ENCODE assay signal across 14 mouse cellular contexts in the genomic region with DNA sequence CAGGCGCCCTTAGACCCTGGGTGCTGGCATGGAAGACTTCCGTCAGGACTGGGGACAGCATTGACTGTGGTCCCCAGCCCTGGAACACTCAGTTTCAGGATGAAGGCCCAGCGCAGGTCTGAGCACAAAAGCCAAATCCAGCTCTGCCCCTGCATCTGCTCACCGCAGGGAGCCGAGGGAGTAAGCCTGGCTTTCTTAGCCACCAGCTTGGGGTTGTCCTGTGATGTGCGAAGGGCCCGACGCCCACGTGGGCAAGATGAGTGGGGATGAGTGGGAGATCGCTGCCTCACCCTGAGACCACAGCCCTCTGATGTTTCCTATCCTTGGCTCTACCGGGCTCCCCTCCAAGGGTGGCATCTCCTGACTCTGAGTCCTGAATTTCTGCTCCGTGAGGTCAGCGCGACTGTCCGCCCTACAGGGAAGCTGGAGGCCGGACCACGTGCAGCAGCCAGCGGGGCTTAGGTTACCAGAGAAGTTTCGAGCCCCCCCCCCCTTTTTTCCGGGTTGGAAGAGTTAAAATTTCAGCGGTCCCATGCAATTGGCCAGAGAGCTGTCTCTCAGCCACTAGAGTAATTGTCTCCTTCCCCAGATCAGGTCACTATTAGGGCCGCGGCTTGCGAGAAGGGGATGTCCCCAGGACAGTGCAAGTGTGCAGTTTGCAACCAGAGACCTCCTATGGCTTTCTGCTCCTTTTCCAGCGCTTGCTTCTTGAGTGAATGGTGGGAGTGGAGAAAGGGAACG. TPM values are rescaled to one million over a fixed set of nuclear protein-coding genes. Genes with fewer than 3 reads are reported as not detected.
A peak's percentile ranks its signal among the peaks of the same experiment; 100 is the strongest.
DNase-seq lines count a peak whose midpoint lies in the region; ATAC-seq and TF ChIP-seq lines count a peak whose summit lies in the region.
"Had no signal": no experiment of that assay in that cellular context is flagged by ENCODE, and none has a peak within 500 bp of the region (broad histone marks: within the 10 kb centered on the region; RNA-seq: fewer than 3 reads in every experiment).

No protein-coding gene starts in this region.

- no peak for TF ChIP-seq CTCF in kidney, postnatal 0 days (IDR thresholded peaks at IDR 0.05; ENCODE audit: low read depth)
- TF ChIP-seq CTCF in midbrain, postnatal 0 days (IDR thresholded peaks at IDR 0.05), result no peak

- no peaks in the 10 kb centered on the region for H3K36me3 ChIP-seq in kidney, postnatal 0 days (ENCODE audit: insufficient read depth, low read length)
- no peaks in the 10 kb centered on the region for H3K36me3 ChIP-seq in hindbrain, embryonic 14.5 days (replicated peaks; ENCODE audit: control insufficient read depth, insufficient read depth)
- no peaks in the 10 kb centered on the region for H3K36me3 ChIP-seq in midbrain, postnatal 0 days (ENCODE audit: insufficient read depth, low read length)
- H3K36me3 ChIP-seq: lung, embryonic 15.5 days had no signal

- no peaks in the 10 kb centered on the region for H3K4me1 ChIP-seq in kidney, postnatal 0 days (replicated peaks; ENCODE audit: insufficient read depth, low read length)
- H3K4me1 ChIP-seq in hindbrain, embryonic 14.5 days (replicated peaks; ENCODE audit: control insufficient read depth, insufficient read depth, low read length), result 0 out of 2 replicates have a peak, but pooled peaks cover 4% of the 10 kb centered on the region
- peaks cover 6% of the 10 kb centered on the region; the same call in 1 of the 2 replicates for H3K4me1 ChIP-seq in midbrain, postnatal 0 days (ENCODE audit: insufficient read depth, low read length)

- ATAC-seq in kidney, postnatal 0 days (replicated peaks; ENCODE audit: low FRiP score, low read depth), result 0 out of 2 replicates have a peak, but pooled peaks have one; percentile 17
- peak; percentile 21; the same call in 1 of the 2 replicates for ATAC-seq in hindbrain, embryonic 14.5 days (ENCODE audit: low FRiP score)
- ATAC-seq in midbrain, postnatal 0 days (ENCODE audit: low FRiP score), result peak; percentile 53

- no peak for DNase-seq in kidney, postnatal 0 days (ENCODE audit: low spot score)
- no peak for DNase-seq in kidney, adult 11 months
- peak; percentile 53 for DNase-seq in embryo, embryonic 11 days
- DNase-seq in hindbrain, embryonic 14.5 days (ENCODE audit: low spot score), result no peak
- no peak for DNase-seq in midbrain, postnatal 0 days (ENCODE audit: low spot score)
- DNase-seq in testis, postnatal 10 days (ENCODE audit: low spot score), result no peak
- DNase-seq in layer of hippocampus, postnatal 14 days (ENCODE audit: low spot score in 2 of 2), result no peak
- no peak for DNase-seq in T-cell, adult 2 months (ENCODE audit: low spot score)
- DNase-seq: adrenal gland, postnatal 36 days had no signal

- no peak overlapping the region for H3K27ac ChIP-seq in kidney, postnatal 0 days
- no peak overlapping the region for H3K27ac ChIP-seq in hindbrain, embryonic 14.5 days
- H3K27ac ChIP-seq in midbrain, postnatal 0 days (ENCODE audit: low read depth, low read length), result no peak overlapping the region
- H3K27ac ChIP-seq: lung, embryonic 15.5 days had no signal

- 3% methylated on average over 26 of the region's 26 CpGs for WGBS in kidney, postnatal 0 days
- WGBS in hindbrain, embryonic 14.5 days, result 3% methylated on average over 26 of the region's 26 CpGs
- 8% methylated on average over 26 of the region's 26 CpGs for WGBS in midbrain, postnatal 0 days

- 0 out of 2 replicates have a peak overlapping the region, but pooled peaks have one; percentile 9 for H3K4me3 ChIP-seq in kidney, postnatal 0 days (replicated peaks; ENCODE audit: low read depth, low read length)
- H3K4me3 ChIP-seq in hindbrain, embryonic 14.5 days (replicated peaks; ENCODE audit: low read length), result no peak overlapping the region
- no peak overlapping the region for H3K4me3 ChIP-seq in midbrain, postnatal 0 days (ENCODE audit: low read depth, low read length)
- H3K4me3 ChIP-seq: lung, embryonic 15.5 days; myocyte had no signal

- H3K9me3 ChIP-seq in kidney, postnatal 0 days (replicated peaks; ENCODE audit: low read length), result no peaks in the 10 kb centered on the region
- no peaks in the 10 kb centered on the region for H3K9me3 ChIP-seq in hindbrain, embryonic 14.5 days (ENCODE audit: control insufficient read depth, low read length)
- no peaks in the 10 kb centered on the region for H3K9me3 ChIP-seq in midbrain, postnatal 0 days (ENCODE audit: low read length)
- H3K9me3 ChIP-seq: lung, embryonic 15.5 days had no signal

- peaks cover 57% of the 10 kb centered on the region for H3K27me3 ChIP-seq in kidney, postnatal 0 days (ENCODE audit: insufficient read depth, low read length)
- peaks cover 63% of the 10 kb centered on the region for H3K27me3 ChIP-seq in hindbrain, embryonic 14.5 days (ENCODE audit: control insufficient read depth, insufficient read depth, low read length)
- peaks cover 20% of the 10 kb centered on the region for H3K27me3 ChIP-seq in midbrain, postnatal 0 days (ENCODE audit: insufficient read depth, low read length)

- H3K4me2 ChIP-seq in kidney, postnatal 0 days (ENCODE audit: low read length), result no peak overlapping the region; the same call in 1 of the 2 replicates
- H3K4me2 ChIP-seq in hindbrain, embryonic 14.5 days (replicated peaks), result no peak overlapping the region
- H3K4me2 ChIP-seq in midbrain, postnatal 0 days (ENCODE audit: low read depth, low read length, poor library complexity, severe bottlenecking), result peak overlapping the region; percentile 24
- H3K4me2 ChIP-seq: lung, embryonic 15.5 days had no signal

- no peak overlapping the region for H3K9ac ChIP-seq in kidney, postnatal 0 days (ENCODE audit: low read depth, low read length)
- H3K9ac ChIP-seq in hindbrain, embryonic 14.5 days, result no peak overlapping the region
- H3K9ac ChIP-seq in midbrain, postnatal 0 days (replicated peaks; ENCODE audit: low read length, poor library complexity, severe bottlenecking), result no peak overlapping the region
- H3K9ac ChIP-seq: lung, embryonic 15.5 days had no signal

RNA-seq across cellular contexts. Expression of a gene that starts 22.0 kb away (rescaled TPM):
- polyA plus RNA-seq in kidney, postnatal 0 days (2015; fragmentation: Nextera tagmentation; extraction: Ambion mirVana), result not detected in 2 replicates
- 18.5 and 20.3 TPM in 2 replicates for polyA plus RNA-seq in hindbrain, embryonic 14.5 days (2014; fragmentation: Nextera tagmentation; extraction: Ambion mirVana)
- total RNA-seq in midbrain, postnatal 0 days (2014; rRNA removed), result 90.3 and 93.2 TPM in 2 replicates
- polyA plus RNA-seq in midbrain, postnatal 0 days (2015; fragmentation: Nextera tagmentation; extraction: Ambion mirVana), result 61.2 and 62.0 TPM in 2 replicates
- total RNA-seq in layer of hippocampus, postnatal 14 days (2021), result 10 to 100 TPM in 1 of 2 experiments, 1 to 10 TPM in 1; 2.8 to 10.2 TPM
- total RNA-seq: adrenal gland, postnatal 36 days; MEL had no signal
- polyA plus RNA-seq: heart, postnatal 0 days; lung, embryonic 15.5 days; myocyte; spleen, adult 2 months had no signal

Comparison
In these comparisons a context has a peak if more than half of its experiments do, and no peak if none do; other contexts are left out.
1. RNA of a gene that starts 22.0 kb away (polyA plus RNA-seq): 61.2 to 62.0 TPM in midbrain, postnatal 0 days and 18.5 to 20.3 TPM in hindbrain, embryonic 14.5 days; not detected in kidney, postnatal 0 days; every median in the first group is over 10 times any median in the second.
2. Peak in every context shown above with its lines, with median percentiles within 50 percentile points of each other: ATAC-seq.